Mouse (Mus musculus): ENCODE results near the gene S1pr3. TPM values are rescaled to one million over a fixed set of nuclear protein-coding genes. Genes with fewer than 3 reads are reported as not detected.

Gene S1pr3
- polyA plus RNA-seq, 1 experiment: not detected

DNA sequence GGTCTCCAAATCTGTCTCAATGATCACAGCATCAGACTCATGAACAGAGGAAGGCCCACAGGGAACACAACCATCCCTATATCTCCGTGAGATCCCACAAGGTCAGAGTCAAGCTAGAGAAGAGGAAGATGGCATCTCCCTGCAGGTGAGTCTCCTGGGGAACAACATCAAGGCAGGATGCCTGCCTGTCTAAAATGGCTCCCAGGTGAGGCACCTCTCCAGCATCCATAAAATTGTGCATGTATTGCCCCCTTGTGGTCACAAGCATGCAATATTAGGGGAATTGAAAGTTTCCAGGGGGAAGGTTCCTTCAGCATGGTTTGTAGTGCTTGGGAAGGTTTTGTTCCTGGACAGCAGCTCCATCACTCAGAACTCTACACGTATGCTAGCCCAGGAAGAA, 26.0 kb downstream of the S1pr3 start:
- Histone ChIP-seq H3K27me3 (replicated peaks) (peaks cover 5% of the 10 kb centered on the region), H3K4me3 (replicated peaks) (no peak overlapping the region), H3K4me1 (no peaks in the 10 kb centered on the region; the same call in 1 of the 2 replicates), H3K36me3 (replicated peaks; ENCODE audit: low read length) (no peaks in the 10 kb centered on the region), H3K9me3 (no peaks in the 10 kb centered on the region)
- no peak for TF ChIP-seq FLI1 (IDR thresholded peaks at IDR 0.05; ENCODE audit: low read length)
- no peak for TF ChIP-seq GATA1 (IDR thresholded peaks at IDR 0.05; ENCODE audit: borderline replicate concordance, low read length)

DNA sequence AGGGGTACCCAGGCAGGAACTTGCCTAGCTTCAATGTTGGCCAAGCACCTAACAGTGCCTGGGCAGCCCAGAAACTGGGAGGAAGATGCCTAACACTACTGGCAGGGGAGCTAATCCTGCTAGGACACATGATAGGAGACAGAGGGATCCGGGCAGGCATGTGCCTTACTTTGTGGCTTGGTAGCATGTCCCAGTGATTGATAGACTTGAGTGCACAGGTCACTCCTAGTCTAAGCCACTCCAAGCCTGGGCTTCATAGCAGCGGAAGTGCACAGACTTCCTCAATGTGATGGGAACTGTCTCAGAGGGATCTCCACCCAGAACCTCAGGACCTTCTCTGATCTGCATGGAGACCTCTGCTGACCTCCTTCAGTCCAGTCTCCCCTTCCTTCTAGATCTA, 26.7 kb downstream of the S1pr3 start:
- Histone ChIP-seq H3K36me3 (replicated peaks; ENCODE audit: low read length) (no peaks in the 10 kb centered on the region), H3K9me3 (no peaks in the 10 kb centered on the region), H3K4me3 (replicated peaks) (no peak overlapping the region), H3K4me1 (no peaks in the 10 kb centered on the region; the same call in 1 of the 2 replicates), H3K27me3 (replicated peaks) (peaks cover 5% of the 10 kb centered on the region)
- TF ChIP-seq FLI1 (IDR thresholded peaks at IDR 0.05; ENCODE audit: low read length) (no peak), GATA1 (IDR thresholded peaks at IDR 0.05; ENCODE audit: borderline replicate concordance, low read length) (no peak)

DNA sequence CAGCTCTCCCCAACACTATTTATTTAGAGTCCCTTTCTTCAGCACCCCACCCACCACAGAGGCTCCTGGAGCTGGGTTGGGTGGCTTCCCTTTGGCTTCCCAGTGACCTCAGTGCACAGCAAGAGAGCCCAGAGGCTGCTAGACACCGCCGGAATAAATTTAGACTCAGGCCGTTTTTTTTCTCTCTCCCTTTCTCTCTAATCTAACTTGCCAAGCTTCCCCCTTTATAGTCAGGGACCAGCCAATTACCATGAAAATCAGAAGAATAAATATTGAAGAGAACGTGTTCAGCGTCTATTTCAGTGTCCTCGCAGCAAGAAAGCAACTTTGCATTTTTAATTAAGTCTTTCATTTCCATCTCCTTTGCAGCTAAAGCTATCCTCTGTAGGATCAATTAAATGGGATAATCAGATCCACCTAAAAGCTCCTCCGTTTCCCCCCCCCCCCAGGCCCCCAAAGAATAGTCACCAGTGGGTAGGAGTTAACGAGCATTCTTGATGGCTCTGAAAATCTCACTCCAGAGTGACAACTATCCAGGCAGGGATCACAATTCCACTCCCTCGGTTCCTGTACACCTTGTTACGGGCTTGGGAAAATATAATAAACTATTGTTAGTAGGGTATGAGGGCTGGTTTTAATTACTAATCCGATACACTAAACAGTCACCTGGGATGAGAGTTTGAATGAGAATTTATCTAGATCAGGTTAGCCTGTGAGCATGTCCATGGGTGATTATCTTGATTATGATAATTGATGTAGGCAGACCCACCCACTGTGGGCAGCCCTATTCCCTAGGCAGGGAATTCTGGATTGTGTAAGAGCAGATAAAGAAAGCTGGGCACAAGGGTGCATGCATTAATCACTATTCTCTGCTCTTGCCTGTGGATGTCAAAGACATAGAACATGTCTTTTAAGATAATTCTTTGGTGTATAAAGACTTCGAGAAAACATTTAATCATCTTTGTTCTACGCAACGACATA, 29.0 kb downstream of the S1pr3 start:
- peaks cover 3% of the 10 kb centered on the region for H3K27me3 ChIP-seq (replicated peaks)
- TF ChIP-seq GATA1 (IDR thresholded peaks at IDR 0.05; ENCODE audit: borderline replicate concordance, low read length): no peak
- TF ChIP-seq FLI1 (IDR thresholded peaks at IDR 0.05; ENCODE audit: low read length): no peak
- peaks cover under 1% of the 10 kb centered on the region; the same call in 1 of the 2 replicates for H3K9me3 ChIP-seq

DNA sequence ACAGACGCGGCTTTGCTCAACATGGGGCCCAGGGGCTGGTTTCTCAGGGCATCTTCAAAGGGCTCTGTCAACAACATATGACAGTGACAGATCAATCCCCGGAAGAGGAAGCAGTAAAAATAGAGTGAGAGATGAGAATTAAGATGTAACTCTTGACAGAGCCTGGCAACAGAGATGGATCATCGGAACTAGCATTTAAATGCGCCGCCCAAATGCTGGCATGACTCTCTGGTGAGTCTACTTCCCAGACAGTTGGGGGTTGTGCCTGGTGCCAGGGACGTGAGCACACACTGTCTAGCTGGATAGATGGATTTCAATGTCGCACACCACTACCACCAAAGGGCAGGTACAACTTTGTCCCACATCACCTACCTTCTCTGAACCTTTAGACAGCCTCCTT, 34.5 kb downstream of the S1pr3 start:
- Histone ChIP-seq H3K4me1 (no peaks in the 10 kb centered on the region), H3K9me3 (peaks cover 8% of the 10 kb centered on the region; the same call in 1 of the 2 replicates), H3K4me3 (replicated peaks) (no peak overlapping the region), H3K36me3 (replicated peaks; ENCODE audit: low read length) (no peaks in the 10 kb centered on the region), H3K27me3 (replicated peaks) (no peaks in the 10 kb centered on the region)
- TF ChIP-seq GATA1 (IDR thresholded peaks at IDR 0.05; ENCODE audit: borderline replicate concordance, low read length) (no peak), FLI1 (IDR thresholded peaks at IDR 0.05; ENCODE audit: low read length) (no peak)

More for the DNA sequence above, 29.0 kb downstream of the S1pr3 start:
- H3K4me1 ChIP-seq: no peaks in the 10 kb centered on the region; the same call in 1 of the 2 replicates
- H3K36me3 ChIP-seq (replicated peaks; ENCODE audit: low read length): no peaks in the 10 kb centered on the region
- H3K4me3 ChIP-seq (replicated peaks): no peak overlapping the region

DNA sequence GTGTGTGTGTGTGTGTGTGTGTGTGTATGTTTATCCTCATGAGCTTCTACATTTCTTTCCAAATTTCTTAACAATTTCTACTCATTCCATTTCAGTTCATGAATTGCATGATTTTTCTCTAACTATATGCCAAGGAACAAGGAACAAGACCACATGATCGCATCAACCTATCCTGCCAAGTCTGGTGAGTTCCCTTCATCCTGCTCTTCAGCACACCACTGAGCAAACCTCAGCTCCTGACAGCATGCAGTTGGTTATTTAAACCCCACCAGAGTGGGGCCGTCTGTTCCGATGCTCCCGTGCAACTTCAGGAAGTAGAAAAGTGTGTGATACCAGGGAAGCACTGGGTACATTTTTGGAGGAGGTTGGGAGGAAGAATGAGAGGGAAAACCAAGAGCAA, 38.1 kb downstream of the S1pr3 start:
- no peak for TF ChIP-seq FLI1 (IDR thresholded peaks at IDR 0.05; ENCODE audit: low read length)
- TF ChIP-seq GATA1 (IDR thresholded peaks at IDR 0.05; ENCODE audit: borderline replicate concordance, low read length): no peak
- peaks cover 8% of the 10 kb centered on the region; the same call in 1 of the 2 replicates for H3K9me3 ChIP-seq
- no peak overlapping the region for H3K4me3 ChIP-seq (replicated peaks)
- H3K27me3 ChIP-seq (replicated peaks): peaks cover 3% of the 10 kb centered on the region
- no peaks in the 10 kb centered on the region for H3K4me1 ChIP-seq
- no peaks in the 10 kb centered on the region for H3K36me3 ChIP-seq (replicated peaks; ENCODE audit: low read length)

DNA sequence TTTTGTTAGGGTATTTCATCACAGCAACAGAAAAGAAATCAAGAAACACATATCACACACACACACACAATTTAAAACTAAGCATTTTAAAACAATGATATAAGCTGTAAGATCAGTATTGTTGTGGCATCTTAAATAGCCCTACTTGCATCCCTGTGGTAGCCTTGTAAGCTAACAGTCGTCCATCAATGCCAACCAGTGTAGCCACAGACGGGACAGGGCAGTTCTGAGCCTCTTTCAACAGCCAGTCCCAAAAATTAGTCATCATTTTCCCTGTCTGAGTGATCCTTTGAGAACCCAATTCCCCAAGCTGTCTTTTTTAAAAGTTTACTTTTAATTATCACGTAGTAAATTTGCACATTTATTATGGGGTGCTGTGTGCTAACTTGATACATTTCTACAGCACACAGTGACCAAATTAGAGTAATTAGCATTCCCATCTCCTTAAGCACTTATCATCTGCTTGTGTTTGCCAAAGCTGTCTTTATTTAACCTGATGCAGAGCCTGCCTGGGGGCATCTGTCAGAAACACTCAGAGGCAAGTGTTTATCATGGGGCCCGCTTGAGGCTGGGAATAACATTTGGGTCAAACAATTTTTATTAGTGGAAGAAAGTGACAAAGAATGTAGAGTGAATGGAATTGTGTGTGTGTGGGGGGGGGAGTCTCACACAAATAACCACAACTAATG, 47.9 kb downstream of the S1pr3 start:
- no peaks in the 10 kb centered on the region for H3K4me1 ChIP-seq
- H3K36me3 ChIP-seq (replicated peaks; ENCODE audit: low read length): no peaks in the 10 kb centered on the region
- no peak overlapping the region for H3K4me3 ChIP-seq (replicated peaks)
- TF ChIP-seq GATA1 (IDR thresholded peaks at IDR 0.05; ENCODE audit: borderline replicate concordance, low read length) (no peak), FLI1 (IDR thresholded peaks at IDR 0.05; ENCODE audit: low read length) (no peak)
- no peaks in the 10 kb centered on the region for H3K9me3 ChIP-seq
- H3K27me3 ChIP-seq (replicated peaks): no peaks in the 10 kb centered on the region

DNA sequence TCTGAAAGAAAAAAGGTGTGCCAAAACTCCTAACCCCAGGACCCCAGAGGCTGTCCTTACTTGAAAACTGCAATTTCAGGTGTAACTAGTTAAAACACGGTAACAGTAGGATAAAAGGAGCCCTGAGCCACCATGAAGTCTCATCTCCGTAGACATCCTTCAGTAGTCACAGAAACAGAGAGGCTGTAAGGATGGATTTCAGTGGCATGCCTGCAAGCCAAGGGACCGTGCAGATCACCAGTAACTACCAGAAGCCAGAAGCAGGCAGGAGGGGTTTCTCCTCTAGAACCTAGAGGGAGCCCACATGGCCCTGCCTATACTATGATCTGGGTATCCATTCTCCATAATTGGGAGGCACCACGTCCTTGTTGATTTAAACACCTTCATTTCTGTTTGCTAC, 55.9 kb downstream of the S1pr3 start:
- Histone ChIP-seq H3K4me3 (replicated peaks) (no peak overlapping the region), H3K9me3 (0 out of 2 replicates have a peak, but pooled peaks cover 7% of the 10 kb centered on the region), H3K36me3 (replicated peaks; ENCODE audit: low read length) (no peaks in the 10 kb centered on the region), H3K27me3 (replicated peaks) (no peaks in the 10 kb centered on the region), H3K4me1 (no peaks in the 10 kb centered on the region)
- TF ChIP-seq FLI1 (IDR thresholded peaks at IDR 0.05; ENCODE audit: low read length): no peak
- no peak for TF ChIP-seq GATA1 (IDR thresholded peaks at IDR 0.05; ENCODE audit: borderline replicate concordance, low read length)

DNA sequence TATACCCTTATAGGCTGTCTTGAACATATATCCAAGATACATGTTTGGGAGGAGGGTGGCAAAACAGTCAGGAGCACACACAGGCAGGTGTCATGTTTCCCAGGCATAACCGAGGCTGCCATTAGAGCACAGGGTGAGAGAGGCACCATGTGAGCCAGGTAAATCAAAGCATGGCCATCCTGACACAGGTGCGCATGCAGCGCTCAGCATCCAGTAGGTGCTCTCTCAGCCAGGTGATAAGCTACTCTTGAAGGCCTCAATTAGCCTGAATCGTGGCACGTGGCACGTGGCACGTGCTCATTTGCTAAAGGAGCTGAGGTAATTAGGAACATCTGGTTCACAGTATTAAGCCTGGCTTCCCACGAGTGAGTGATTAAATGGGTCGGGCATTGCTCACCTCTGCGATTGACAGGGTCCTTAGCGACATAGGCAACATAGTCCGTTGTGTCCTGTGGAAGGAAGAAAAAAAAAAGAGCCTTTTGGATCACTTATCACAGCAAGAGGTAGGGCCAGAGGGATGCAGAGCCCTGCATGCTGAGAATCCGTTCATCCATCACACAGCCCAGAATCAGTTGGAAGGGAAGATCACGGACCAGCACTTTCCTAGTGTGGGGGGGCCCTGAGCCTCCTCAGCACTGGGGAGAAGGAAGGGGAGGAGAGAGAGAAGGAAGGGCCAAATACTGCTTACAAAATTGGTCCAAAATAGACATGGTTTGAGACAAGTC, 57.8 kb downstream of the S1pr3 start:
- Histone ChIP-seq H3K27me3 (replicated peaks) (no peaks in the 10 kb centered on the region), H3K4me3 (replicated peaks) (peak overlapping the region; percentile 6), H3K36me3 (replicated peaks; ENCODE audit: low read length) (no peaks in the 10 kb centered on the region), H3K4me1 (no peaks in the 10 kb centered on the region), H3K9me3 (0 out of 2 replicates have a peak, but pooled peaks cover 7% of the 10 kb centered on the region)
- TF ChIP-seq FLI1 (IDR thresholded peaks at IDR 0.05; ENCODE audit: low read length): no peak
- no peak for TF ChIP-seq GATA1 (IDR thresholded peaks at IDR 0.05; ENCODE audit: borderline replicate concordance, low read length)

DNA sequence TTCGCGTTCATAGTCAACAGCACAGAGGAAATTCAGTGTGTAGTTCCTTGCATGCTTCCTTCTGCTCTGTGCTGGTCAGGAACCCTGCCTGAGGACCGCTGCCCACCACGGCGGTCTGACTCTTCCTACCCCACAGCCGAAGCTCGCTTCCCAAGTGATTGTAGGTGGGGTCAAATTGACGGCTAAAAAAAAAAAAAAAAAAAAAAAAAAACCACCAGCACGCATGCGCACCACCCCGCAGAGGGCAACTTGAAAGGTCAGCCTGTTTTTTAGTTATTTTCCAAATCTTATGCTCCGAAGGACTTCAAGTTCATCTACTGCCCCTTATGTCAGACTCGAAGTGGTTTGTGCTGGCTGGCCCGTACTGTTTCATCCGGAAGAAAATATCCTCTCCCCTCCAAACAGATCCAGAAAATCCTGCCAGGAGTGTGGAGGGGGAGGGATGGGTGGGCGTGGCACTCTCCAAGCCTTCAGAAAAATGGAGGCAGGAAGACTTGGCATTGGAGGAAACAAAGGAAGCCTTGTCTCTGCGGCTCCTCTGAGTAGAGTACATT, 60.3 kb downstream of the S1pr3 start:
- Histone ChIP-seq H3K9me3 (0 out of 2 replicates have a peak, but pooled peaks cover 7% of the 10 kb centered on the region), H3K4me3 (replicated peaks) (no peak overlapping the region), H3K27me3 (replicated peaks) (no peaks in the 10 kb centered on the region), H3K36me3 (replicated peaks; ENCODE audit: low read length) (no peaks in the 10 kb centered on the region), H3K4me1 (no peaks in the 10 kb centered on the region)
- TF ChIP-seq GATA1 (IDR thresholded peaks at IDR 0.05; ENCODE audit: borderline replicate concordance, low read length) (no peak), FLI1 (IDR thresholded peaks at IDR 0.05; ENCODE audit: low read length) (no peak)

Other genes starting within 250 kb of the S1pr3 start
- gene Nxnl2, start 237.6 kb upstream of the S1pr3 start, polyA plus RNA-seq (2012; ENCODE audit: insufficient read depth, low replicate concordance): not detected in 2 replicates
- not detected in 2 replicates for gene Shc3, start 160.8 kb downstream of the S1pr3 start, polyA plus RNA-seq (2012; ENCODE audit: insufficient read depth, low replicate concordance)
- 18.5 and 117 TPM in 2 replicates for gene Cks2, start 236.6 kb downstream of the S1pr3 start, polyA plus RNA-seq (2012; ENCODE audit: insufficient read depth, low replicate concordance)
- gene Secisbp2, start 243.1 kb downstream of the S1pr3 start, polyA plus RNA-seq (2012; ENCODE audit: insufficient read depth, low replicate concordance): 10.7 and 21.6 TPM in 2 replicates